Mouse (Mus musculus) limb, embryonic 15.5 days (tissue): ENCODE results near the gene Ssrp1. TPM values are rescaled to one million over a fixed set of nuclear protein-coding genes. Genes with fewer than 3 reads are reported as not detected.

ENCODE experiments used
- ATAC-seq: fragments of 200-750 bp; cut with Nextera tagmentation; 2 replicates; pipeline ENCODE4 v1.8.0; 2017; ENCODE audit warnings: low read depth, moderate TSS enrichment; ENCODE audit not compliant: insufficient number of reproducible peaks, low FRiP score, low TSS enrichment
- H3K27ac ChIP-seq: fragments of 300-500 bp; sonication (generic); 2 replicates; pipeline ENCODE4 v1.5.1; 2015; ENCODE audit warnings: moderate library complexity, mild to moderate bottlenecking, inconsistent platforms
- H3K27me3 ChIP-seq: fragments of 300-500 bp; sonication (generic); 2 replicates; pipeline ENCODE4 v1.6.1; 2015; ENCODE audit warnings: inconsistent platforms
- H3K36me3 ChIP-seq: fragments of 300-500 bp; sonication (generic); 2 replicates; pipeline ENCODE4 v1.6.1; 2015; ENCODE audit warnings: inconsistent platforms
- H3K4me1 ChIP-seq: fragments of 300-500 bp; sonication (generic); 2 replicates; pipeline ENCODE4 v1.6.1; 2015; ENCODE audit warnings: inconsistent platforms
- H3K4me2 ChIP-seq: fragments of 300-500 bp; sonication (generic); 2 replicates; pipeline ENCODE4 v1.6.1; 2015; ENCODE audit warnings: mild to moderate bottlenecking, inconsistent platforms
- H3K4me3 ChIP-seq: fragments of 300-500 bp; sonication (generic); 2 replicates; pipeline ENCODE4 v1.5.1; 2015; ENCODE audit warnings: mild to moderate bottlenecking, inconsistent platforms
- H3K9ac ChIP-seq: fragments of 300-500 bp; sonication (generic); 2 replicates; pipeline ENCODE4 v1.6.1; 2015; ENCODE audit warnings: inconsistent platforms
- H3K9me3 ChIP-seq: fragments of 300-500 bp; sonication (generic); 2 replicates; pipeline ENCODE4 v1.6.1; 2016; ENCODE audit warnings: inconsistent platforms
- whole genome bisulfite sequencing: fragments of 180-500 bp; shearing (Covaris S2); methylation state at CpG from one replicate; pipeline ENCODE4 v1.1.7; 2015; 5-methylcytosine and 5-hydroxymethylcytosine counted together
- polyA plus RNA-seq: library from polyadenylated mRNA; unstranded; fragments of >200 nt; fragmentation: Nextera tagmentation; extraction: Ambion mirVana; gene quantifications from 2 replicates; pipeline ENCODE4 v1.2.1, GENCODE M21; 2015

Gene Ssrp1
- polyA plus RNA-seq, 1 experiment from 2014 or later = 235 TPM

DNA sequence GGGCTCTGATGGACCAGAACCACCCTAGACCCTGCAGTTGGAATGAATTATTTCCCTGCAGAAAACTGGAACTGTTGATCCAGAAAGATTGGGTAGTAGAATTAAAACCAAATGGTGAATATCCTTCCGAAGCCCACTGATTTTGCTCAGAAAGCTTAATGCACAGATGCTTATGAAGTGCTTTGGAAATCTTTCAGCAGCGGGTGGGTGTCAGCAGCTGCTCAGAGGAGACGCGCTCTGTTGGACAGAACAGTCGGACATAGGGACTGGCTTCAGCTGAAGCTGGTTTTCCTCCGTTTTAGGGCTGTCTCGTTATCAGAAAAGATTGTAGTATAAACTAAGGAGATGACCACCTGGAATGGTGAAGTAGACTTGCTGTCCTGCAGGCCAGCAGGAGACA is 6.6 kb downstream of the Ssrp1 start:
- Histone ChIP-seq H3K4me2 (no peak overlapping the region), H3K9me3 (no peaks in the 10 kb centered on the region), H3K27ac (no peak overlapping the region), H3K27me3 (no peaks in the 10 kb centered on the region), H3K4me1 (peaks cover 11% of the 10 kb centered on the region), H3K4me3 (no peak overlapping the region), H3K36me3 (peaks cover 80% of the 10 kb centered on the region), H3K9ac (no peak overlapping the region)
- no peak for ATAC-seq
- 84% methylated on average over 7 of the region's 7 CpGs for WGBS

DNA sequence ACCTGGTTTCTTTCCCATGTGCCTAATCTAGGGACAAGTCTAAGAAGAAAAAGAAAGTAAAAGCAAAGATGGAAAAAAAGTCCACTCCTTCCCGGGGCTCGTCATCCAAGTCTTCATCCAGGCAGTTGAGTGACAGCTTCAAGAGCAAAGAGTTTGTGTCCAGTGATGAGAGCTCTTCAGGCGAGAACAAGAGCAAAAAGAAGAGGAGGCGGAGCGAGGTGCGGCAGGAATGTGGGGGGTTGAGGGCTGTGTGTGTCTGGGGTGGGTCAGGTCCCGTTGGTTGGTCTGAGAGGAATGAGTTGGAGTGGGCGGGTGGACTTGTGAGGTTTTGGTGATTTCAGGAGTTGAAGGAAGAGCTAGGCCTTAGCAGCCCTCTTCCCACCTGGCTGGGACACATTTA is 9.2 kb downstream of the Ssrp1 start:
- Histone ChIP-seq H3K4me1 (peaks cover 35% of the 10 kb centered on the region), H3K9me3 (no peaks in the 10 kb centered on the region), H3K4me2 (no peak overlapping the region), H3K27ac (no peak overlapping the region), H3K9ac (no peak overlapping the region), H3K36me3 (peaks cover 59% of the 10 kb centered on the region), H3K27me3 (no peaks in the 10 kb centered on the region), H3K4me3 (no peak overlapping the region)
- no peak for ATAC-seq
- 86% methylated on average over 8 of the region's 8 CpGs for WGBS

DNA sequence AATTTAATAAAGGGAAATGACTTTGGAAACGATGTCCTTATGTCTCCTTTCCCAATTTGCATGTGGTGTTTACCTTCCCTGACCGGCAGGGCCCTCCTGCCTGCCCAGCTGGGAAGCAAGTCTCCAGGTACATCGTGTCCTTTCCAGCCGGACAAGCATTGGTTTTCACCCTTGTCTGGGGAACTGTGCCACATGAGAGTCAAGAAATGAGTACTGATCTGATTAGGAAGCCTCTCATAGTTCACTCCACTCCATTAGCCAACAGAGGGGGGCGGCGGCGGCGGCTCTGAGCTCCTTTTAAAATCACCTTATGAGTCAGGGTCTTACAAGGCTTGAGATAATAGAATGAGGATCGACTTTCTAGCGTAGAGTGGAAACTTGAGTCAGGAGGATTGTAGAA is 10.0 kb downstream of the Ssrp1 start:
- Histone ChIP-seq H3K9ac (peak overlapping the region; percentile 60; the same call in 1 of the 2 replicates), H3K4me2 (peak overlapping the region; percentile 65), H3K4me1 (peaks cover 44% of the 10 kb centered on the region), H3K4me3 (peak overlapping the region; percentile 79), H3K27ac (peak overlapping the region; percentile 97), H3K36me3 (peaks cover 58% of the 10 kb centered on the region), H3K27me3 (no peaks in the 10 kb centered on the region), H3K9me3 (no peaks in the 10 kb centered on the region)
- WGBS = 44% methylated on average over 10 of the region's 10 CpGs
- no peak for ATAC-seq

DNA sequence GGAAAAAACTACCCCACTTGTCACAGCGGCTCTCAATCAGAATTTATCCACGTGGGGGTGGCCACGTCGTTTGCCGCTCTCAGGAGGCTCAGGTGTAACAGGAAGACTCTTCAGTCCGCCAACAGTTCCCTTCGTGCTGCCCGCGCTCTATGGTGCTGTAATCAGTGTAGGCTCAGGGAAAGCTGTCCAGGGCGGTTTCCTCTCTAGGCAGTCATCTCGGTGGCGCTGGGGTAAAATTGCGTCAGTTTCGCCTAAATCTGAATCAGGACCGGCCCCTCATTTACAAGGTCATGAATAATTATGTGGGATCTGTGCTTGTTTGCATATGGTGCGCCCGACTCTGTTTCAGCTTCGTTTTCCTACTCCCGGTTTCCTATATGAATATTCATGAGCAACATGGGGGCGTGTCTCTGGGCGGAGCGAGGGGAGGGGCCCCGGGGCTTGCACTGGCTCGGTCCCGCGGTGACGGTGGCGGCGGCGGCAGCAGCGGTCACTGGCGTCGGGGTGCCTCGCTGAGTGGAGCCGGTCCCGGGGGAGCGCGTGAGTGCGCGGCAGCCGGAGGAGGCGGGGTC is 10.6 kb downstream of the Ssrp1 start, which contains the start of gene Tnks1bp1:
TSS of gene Tnks1bp1 (plus strand) at position 427 of the 572 bp plus-strand sequence.
- ATAC-seq = peak; percentile 81
- Histone ChIP-seq H3K4me1 (peaks cover 50% of the 10 kb centered on the region), H3K4me2 (peak within 1 kb of the TSS; percentile 65), H3K36me3 (peaks cover 58% of the 10 kb centered on the region), H3K9me3 (no peaks in the 10 kb centered on the region), H3K4me3 (peak within 1 kb of the TSS; percentile 79), H3K27ac (peak within 1 kb of the TSS; percentile 97), H3K9ac (peak within 1 kb of the TSS; percentile 60), H3K27me3 (no peaks in the 10 kb centered on the region)
- under 1% methylated on average over 41 of the region's 42 CpGs for WGBS

DNA sequence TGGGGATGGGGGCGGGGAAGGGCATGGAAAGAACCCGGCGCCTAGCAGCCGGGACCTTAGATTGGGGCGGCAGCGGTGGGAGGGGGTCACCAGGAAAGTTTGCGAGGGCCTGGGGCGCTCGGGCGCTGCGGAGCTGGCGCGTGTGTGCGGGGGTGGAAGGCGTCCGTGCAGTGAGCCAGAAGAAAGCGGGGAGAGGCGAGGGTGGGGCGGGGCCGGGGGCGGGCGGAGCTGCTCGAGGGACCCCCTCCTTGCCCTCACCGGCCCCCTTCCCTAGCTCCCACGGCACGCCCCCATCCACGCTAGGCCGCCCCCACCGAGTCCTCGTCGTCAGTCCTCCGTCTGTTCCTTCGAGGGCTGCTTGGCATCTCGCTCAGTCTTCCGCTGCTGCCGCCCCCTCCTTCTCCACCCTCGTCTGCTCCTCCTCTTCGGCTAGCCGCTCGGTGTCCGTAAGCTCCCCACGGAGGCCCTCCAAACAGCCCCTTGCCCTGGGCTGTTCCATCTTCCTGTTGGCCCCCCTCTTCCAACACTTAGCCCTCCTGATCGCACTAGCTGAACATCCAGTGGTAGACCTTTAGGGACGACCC is 11.2 kb downstream of the Ssrp1 start:
- Histone ChIP-seq H3K36me3 (peaks cover 57% of the 10 kb centered on the region), H3K9me3 (no peaks in the 10 kb centered on the region), H3K4me3 (peak overlapping the region; percentile 79), H3K4me1 (peaks cover 55% of the 10 kb centered on the region), H3K27ac (peak overlapping the region; percentile 97), H3K4me2 (peak overlapping the region; percentile 65), H3K27me3 (no peaks in the 10 kb centered on the region), H3K9ac (peak overlapping the region; percentile 60)
- peak; percentile 73 for ATAC-seq
- WGBS = under 1% methylated on average over 27 of the region's 44 CpGs

DNA sequence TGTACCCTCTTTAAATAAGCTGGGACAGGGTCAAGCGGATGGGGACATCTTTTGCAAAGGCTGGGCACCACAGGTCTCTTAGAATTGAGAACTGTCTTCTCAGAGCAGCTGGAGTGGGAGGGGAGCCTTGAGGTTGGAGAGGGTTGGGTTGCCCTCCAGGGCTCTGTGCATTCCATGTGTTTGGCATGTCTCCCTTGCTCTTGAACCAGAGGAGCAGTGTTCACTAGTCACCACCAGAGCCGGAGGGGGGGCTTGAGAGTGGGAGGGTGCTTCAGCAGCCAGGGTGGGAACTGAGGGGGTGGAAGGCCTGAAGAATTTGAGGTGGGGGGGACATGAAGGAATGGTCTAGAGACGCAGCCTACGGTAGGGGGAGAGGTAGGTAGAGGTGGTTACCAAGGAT is 12.2 kb downstream of the Ssrp1 start:
- no peak overlapping the region for H3K9ac ChIP-seq
- peak overlapping the region; percentile 79 for H3K4me3 ChIP-seq
- WGBS = 36% methylated on average over 4 of the region's 4 CpGs
- H3K4me1 ChIP-seq = peaks cover 57% of the 10 kb centered on the region
- ATAC-seq = no peak
- no peaks in the 10 kb centered on the region for H3K9me3 ChIP-seq
- no peaks in the 10 kb centered on the region for H3K27me3 ChIP-seq
- peak overlapping the region; percentile 65 for H3K4me2 ChIP-seq
- H3K36me3 ChIP-seq = peaks cover 56% of the 10 kb centered on the region
- H3K27ac ChIP-seq = peak overlapping the region; percentile 97

DNA sequence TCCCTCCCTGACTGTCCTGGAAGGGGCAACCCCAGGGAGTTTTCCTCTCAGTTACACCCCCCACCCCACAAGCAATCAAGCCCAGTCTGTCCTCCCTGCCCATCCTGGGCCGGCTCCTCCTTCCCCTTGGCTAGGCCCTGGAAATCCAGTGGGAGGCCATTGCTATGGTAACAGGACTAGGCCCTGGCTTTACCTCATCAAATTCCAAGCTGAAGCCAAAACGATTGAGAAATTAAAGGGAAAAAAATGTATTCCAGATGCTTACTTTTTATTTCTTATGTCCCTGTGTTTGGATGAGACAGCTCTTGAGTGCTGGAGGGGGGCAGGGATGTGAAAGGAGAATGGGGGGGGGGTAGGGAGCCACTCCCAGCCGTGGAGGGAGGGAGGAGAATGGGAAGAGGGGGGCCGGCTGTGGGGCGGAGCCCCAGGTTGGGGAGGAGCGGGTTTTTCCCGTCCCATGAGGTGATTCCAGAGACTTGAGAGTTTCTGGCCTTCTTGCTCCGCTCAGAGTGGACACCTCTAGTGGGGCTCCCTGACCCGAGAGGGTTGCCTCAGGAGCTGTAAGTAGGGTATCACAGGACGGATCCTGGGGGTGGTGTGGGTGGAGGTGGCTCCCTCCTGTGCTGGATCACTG is 13.1 kb downstream of the Ssrp1 start:
- Histone ChIP-seq H3K36me3 (peaks cover 58% of the 10 kb centered on the region), H3K9me3 (no peaks in the 10 kb centered on the region), H3K4me1 (peaks cover 57% of the 10 kb centered on the region), H3K27ac (peak overlapping the region; percentile 97), H3K9ac (peak overlapping the region; percentile 28; the same call in 1 of the 2 replicates), H3K4me3 (peak overlapping the region; percentile 79), H3K27me3 (no peaks in the 10 kb centered on the region), H3K4me2 (peak overlapping the region; percentile 65)
- WGBS = 3% methylated on average over 10 of the region's 10 CpGs
- ATAC-seq = peak; percentile 65

DNA sequence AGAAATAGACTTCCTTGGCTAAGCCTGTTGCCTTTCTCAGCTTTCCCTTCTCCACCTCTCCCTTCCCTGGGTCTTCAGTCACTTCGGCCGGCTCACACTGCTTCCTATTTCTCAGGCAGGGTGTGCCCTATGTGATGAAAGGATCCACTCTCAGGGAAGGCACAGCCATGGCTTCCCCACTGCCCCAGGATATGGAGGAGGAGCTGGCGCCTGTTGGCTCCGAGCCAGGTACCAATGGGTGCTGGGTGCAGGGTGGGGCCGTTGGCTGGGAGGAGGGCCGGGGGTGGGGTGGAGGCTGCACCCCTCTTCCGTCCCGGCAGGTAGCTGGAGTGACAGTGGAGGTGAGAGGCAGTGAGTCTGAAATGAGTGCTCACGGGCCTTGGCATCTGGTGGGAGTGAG is 13.7 kb downstream of the Ssrp1 start:
- no peaks in the 10 kb centered on the region for H3K27me3 ChIP-seq
- peaks cover 57% of the 10 kb centered on the region for H3K4me1 ChIP-seq
- H3K36me3 ChIP-seq = peaks cover 58% of the 10 kb centered on the region
- peak overlapping the region; percentile 65 for H3K4me2 ChIP-seq
- H3K4me3 ChIP-seq = peak overlapping the region; percentile 79
- H3K9me3 ChIP-seq = no peaks in the 10 kb centered on the region
- H3K27ac ChIP-seq = peak overlapping the region; percentile 97
- no peak for ATAC-seq
- H3K9ac ChIP-seq = peak overlapping the region; percentile 28; the same call in 1 of the 2 replicates
- 31% methylated on average over 9 of the region's 9 CpGs for WGBS

DNA sequence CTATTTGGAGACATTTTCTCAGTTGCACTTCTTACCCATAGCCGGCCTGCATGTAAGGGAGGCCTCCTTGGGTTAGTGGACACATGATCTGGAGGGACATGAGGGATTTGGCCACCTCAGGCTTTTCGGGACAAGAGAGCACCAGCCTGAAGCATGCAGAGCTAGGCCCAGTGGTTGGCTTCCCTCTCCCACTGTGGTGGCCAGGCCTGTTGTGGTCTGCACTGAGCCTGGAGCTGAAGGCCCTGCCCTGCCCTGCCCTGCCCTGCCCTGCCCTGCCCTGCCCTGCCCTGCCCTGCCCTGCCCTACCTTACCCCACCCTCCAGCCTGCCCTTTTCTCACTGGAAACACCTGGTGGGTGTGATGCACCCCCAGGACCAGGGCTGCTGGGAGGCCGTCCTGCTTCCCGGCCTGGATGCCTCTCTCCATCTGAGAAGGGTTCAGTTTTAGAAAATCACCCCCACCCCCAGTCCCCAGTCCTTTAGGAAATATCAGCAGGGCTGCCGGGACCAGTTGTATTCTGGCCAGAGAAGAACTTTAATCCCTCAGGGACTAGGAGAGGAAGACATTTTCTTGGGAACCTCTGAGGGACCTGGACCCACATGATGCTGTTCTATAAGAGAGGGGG is 16.3 kb downstream of the Ssrp1 start:
- no peaks in the 10 kb centered on the region for H3K9me3 ChIP-seq
- 72% methylated on average over 5 of the region's 5 CpGs for WGBS
- no peaks in the 10 kb centered on the region for H3K27me3 ChIP-seq
- H3K4me1 ChIP-seq = peaks cover 48% of the 10 kb centered on the region
- H3K4me3 ChIP-seq = no peak overlapping the region
- H3K9ac ChIP-seq = no peak overlapping the region
- ATAC-seq = no peak
- no peak overlapping the region for H3K27ac ChIP-seq
- H3K36me3 ChIP-seq = peaks cover 67% of the 10 kb centered on the region
- H3K4me2 ChIP-seq = peak overlapping the region; percentile 5; the same call in 1 of the 2 replicates

DNA sequence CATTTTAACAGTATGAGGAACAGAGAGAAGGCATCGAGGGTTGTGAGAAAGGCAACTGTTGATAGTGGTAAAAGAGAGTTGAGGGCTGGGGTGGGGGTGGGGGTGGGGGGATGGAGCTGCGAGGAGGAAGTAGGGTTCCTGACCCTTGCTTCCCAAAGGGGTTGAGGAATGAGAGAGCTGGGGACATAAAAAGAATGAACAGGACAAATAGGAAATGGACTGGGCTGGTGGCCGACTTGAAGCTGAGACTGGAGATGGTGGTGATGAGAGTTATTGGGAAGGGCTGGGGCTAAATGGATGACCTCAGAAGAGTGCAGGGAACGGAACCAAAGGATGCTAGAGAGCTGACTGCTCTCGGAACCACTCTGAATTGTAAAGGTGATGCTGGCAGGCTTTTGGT is 19.7 kb downstream of the Ssrp1 start:
- peaks cover 43% of the 10 kb centered on the region for H3K4me1 ChIP-seq
- no peak for ATAC-seq
- no peak overlapping the region for H3K4me3 ChIP-seq
- no peak overlapping the region for H3K4me2 ChIP-seq
- H3K36me3 ChIP-seq = peaks cover 83% of the 10 kb centered on the region
- no peak overlapping the region for H3K9ac ChIP-seq
- H3K27ac ChIP-seq = no peak overlapping the region
- WGBS = 56% methylated on average over 5 of the region's 5 CpGs
- no peaks in the 10 kb centered on the region for H3K27me3 ChIP-seq
- H3K9me3 ChIP-seq = no peaks in the 10 kb centered on the region

DNA sequence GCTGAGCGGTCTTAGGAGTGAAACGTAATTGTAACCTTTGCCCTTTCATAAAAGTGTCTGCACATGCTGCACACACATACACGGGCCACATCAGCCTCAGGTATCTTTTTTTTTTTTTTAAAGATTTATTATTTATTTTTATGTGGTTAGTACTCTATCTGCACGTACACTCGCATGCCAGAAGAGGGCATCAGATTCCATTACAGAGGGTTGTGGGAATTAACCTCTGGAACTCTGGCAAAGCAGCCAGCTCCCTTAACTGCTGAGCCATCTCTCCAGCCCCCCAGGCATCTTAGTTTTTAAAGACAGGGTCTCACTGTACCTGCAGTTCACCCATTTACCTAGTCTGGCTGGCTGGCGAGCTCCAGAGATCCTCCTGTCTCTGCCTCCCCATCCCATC is 22.6 kb downstream of the Ssrp1 start:
- no peak overlapping the region for H3K9ac ChIP-seq
- H3K36me3 ChIP-seq = peaks cover 84% of the 10 kb centered on the region
- no peak for ATAC-seq
- 80% methylated on average over 6 of the region's 6 CpGs for WGBS
- H3K27me3 ChIP-seq = no peaks in the 10 kb centered on the region
- peaks cover 36% of the 10 kb centered on the region for H3K4me1 ChIP-seq
- peak overlapping the region; percentile 82 for H3K27ac ChIP-seq
- H3K9me3 ChIP-seq = no peaks in the 10 kb centered on the region
- no peak overlapping the region for H3K4me3 ChIP-seq
- no peak overlapping the region for H3K4me2 ChIP-seq

DNA sequence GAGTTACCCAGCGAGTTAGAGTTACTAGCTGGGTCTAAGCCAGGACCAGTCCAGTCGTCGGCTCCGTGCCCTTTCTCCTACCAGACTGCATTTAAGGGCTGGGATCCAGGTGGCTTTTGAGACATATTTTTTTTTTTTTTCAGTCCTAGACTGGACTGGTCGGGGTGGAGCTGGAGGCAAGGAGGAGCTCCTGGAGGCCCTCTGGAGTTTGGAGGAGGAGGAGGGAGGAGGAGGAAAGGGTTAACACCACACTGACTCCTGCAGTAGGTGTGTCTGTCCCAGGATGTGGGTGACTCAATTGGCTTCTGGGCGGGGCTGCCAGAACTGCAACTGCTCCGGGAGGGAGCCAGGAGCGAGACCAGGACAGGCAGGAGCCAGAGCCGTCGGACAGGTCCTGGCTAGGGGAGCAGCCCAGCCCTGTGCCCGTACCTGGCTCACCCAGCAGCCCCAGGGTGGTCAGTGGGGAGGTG is 23.6 kb downstream of the Ssrp1 start:
- Histone ChIP-seq H3K27me3 (no peaks in the 10 kb centered on the region), H3K9ac (0 out of 2 replicates have a peak overlapping the region, but pooled peaks have one; percentile 33), H3K27ac (peak overlapping the region; percentile 82), H3K36me3 (peaks cover 82% of the 10 kb centered on the region), H3K9me3 (no peaks in the 10 kb centered on the region), H3K4me3 (peak overlapping the region; percentile 47), H3K4me2 (peak overlapping the region; percentile 60), H3K4me1 (peaks cover 36% of the 10 kb centered on the region)
- WGBS = 4% methylated on average over 11 of the region's 11 CpGs
- ATAC-seq = peak; percentile 63
